Mouse (Mus musculus): ENCODE data around the gene BC048671.

Gene BC048671

GRCm38 (mm10) chr6:90300919-90301318, at the start of gene BC048671:
TSS of gene BC048671 (plus strand) at chr6:90301219.
- DNase-seq (ENCODE audit: low spot score in 2 of 2), result no peak

- DNase-seq (ENCODE audit: low spot score in 2 of 2), result peak; percentile 7 to 9
Observed at GRCm38 (mm10) chr6:90288265-90288664, 12.8 kb upstream of the BC048671 start.

- no peak for DNase-seq (ENCODE audit: low spot score in 2 of 2)
Observed at GRCm38 (mm10) chr6:90306315-90306975, 5.4 kb downstream of the BC048671 start.

GRCm38 (mm10) chr6:90308839-90309778, 8.1 kb downstream of the BC048671 start:
- DNase-seq (ENCODE audit: low spot score in 2 of 2), result no peak

- DNase-seq (ENCODE audit: low spot score in 2 of 2), result peak; percentile 29 to 56
Observed at GRCm38 (mm10) chr6:90315961-90316360, 14.9 kb downstream of the BC048671 start.

GRCm38 (mm10) chr6:90317510-90318258, 16.7 kb downstream of the BC048671 start:
- no peak for DNase-seq (ENCODE audit: low spot score in 2 of 2)

- no peak for DNase-seq (ENCODE audit: low spot score in 2 of 2)
Observed at GRCm38 (mm10) chr6:90319019-90319418, 18.0 kb downstream of the BC048671 start.

GRCm38 (mm10) chr6:90319475-90320191, 18.6 kb downstream of the BC048671 start:
- DNase-seq (ENCODE audit: low spot score in 2 of 2), result no peak

- DNase-seq (ENCODE audit: low spot score in 2 of 2), result no peak
Observed at GRCm38 (mm10) chr6:90320429-90320828, 19.4 kb downstream of the BC048671 start.

- DNase-seq (ENCODE audit: low spot score in 2 of 2), result no peak
Observed at GRCm38 (mm10) chr6:90321811-90322210, 20.8 kb downstream of the BC048671 start.

GRCm38 (mm10) chr6:90324026-90324425, 23.0 kb downstream of the BC048671 start:
- no peak for DNase-seq (ENCODE audit: low spot score in 2 of 2)

- no peak for DNase-seq (ENCODE audit: low spot score in 2 of 2)
Observed at GRCm38 (mm10) chr6:90324463-90324862, 23.4 kb downstream of the BC048671 start.

GRCm38 (mm10) chr6:90324991-90325390, 24.0 kb downstream of the BC048671 start, which contains the start of gene Chst13:
TSS of gene Chst13 (minus strand) at chr6:90325185.
- DNase-seq (ENCODE audit: low spot score in 2 of 2), result no peak

GRCm38 (mm10) chr6:90327670-90328069, 26.7 kb downstream of the BC048671 start:
- DNase-seq (ENCODE audit: low spot score in 2 of 2), result peak; percentile 15 to 49

- peak; percentile 15 to 33 for DNase-seq (ENCODE audit: low spot score in 2 of 2)
Observed at GRCm38 (mm10) chr6:90329953-90330352, 28.9 kb downstream of the BC048671 start.

GRCm38 (mm10) chr6:90332561-90333425, 31.8 kb downstream of the BC048671 start, which contains the start of gene Uroc1:
TSS of gene Uroc1 (plus strand) at chr6:90333284.
- no peak for DNase-seq (ENCODE audit: low spot score in 2 of 2)

- no peak for DNase-seq (ENCODE audit: low spot score in 2 of 2)
Observed at GRCm38 (mm10) chr6:90334244-90334643, 33.2 kb downstream of the BC048671 start.

GRCm38 (mm10) chr6:90342343-90342742, 41.3 kb downstream of the BC048671 start:
- DNase-seq (ENCODE audit: low spot score in 2 of 2), result no peak

GRCm38 (mm10) chr6:90347183-90347582, 46.2 kb downstream of the BC048671 start:
- no peak for DNase-seq (ENCODE audit: low spot score in 2 of 2)

GRCm38 (mm10) chr6:90348500-90348899, 47.5 kb downstream of the BC048671 start:
- no peak for DNase-seq (ENCODE audit: low spot score in 2 of 2)
